Mouse (Mus musculus): Measurements from ENCODE around the gene Stx3. TPM values are rescaled to one million over a fixed set of nuclear protein-coding genes. Genes with fewer than 3 reads are reported as not detected.

Stx3 gene
- polyA plus RNA-seq, 1 experiment from 2014 or later: 11.2 TPM

Other genes starting within 250 kb of the Stx3 start
- gene Ms4a6d, start 214.6 kb downstream of the Stx3 start, polyA plus RNA-seq (2015; fragmentation: Nextera tagmentation; extraction: Ambion mirVana): 2.8 and 4.0 TPM in 2 replicates
- gene Ms4a2, start 195.7 kb downstream of the Stx3 start, polyA plus RNA-seq (2015; fragmentation: Nextera tagmentation; extraction: Ambion mirVana): 0.32 and 0.49 TPM in 2 replicates
- 0.28 TPM in 1 of 2 replicates, not detected in the other for gene Ms4a3, start 178.6 kb downstream of the Stx3 start, polyA plus RNA-seq (2015; fragmentation: Nextera tagmentation; extraction: Ambion mirVana)
- not detected in 2 replicates for gene Oosp2, start 158.8 kb downstream of the Stx3 start, polyA plus RNA-seq (2015; fragmentation: Nextera tagmentation; extraction: Ambion mirVana)
- not detected in 2 replicates for gene Oosp1, start 128.3 kb downstream of the Stx3 start, polyA plus RNA-seq (2015; fragmentation: Nextera tagmentation; extraction: Ambion mirVana)
- gene Oosp3, start 122.3 kb downstream of the Stx3 start, polyA plus RNA-seq (2015; fragmentation: Nextera tagmentation; extraction: Ambion mirVana): not detected in 2 replicates
- not detected in 2 replicates for gene Gif, start 71.8 kb downstream of the Stx3 start, polyA plus RNA-seq (2015; fragmentation: Nextera tagmentation; extraction: Ambion mirVana)
- gene Mrpl16, start 49.0 kb downstream of the Stx3 start, polyA plus RNA-seq (2015; fragmentation: Nextera tagmentation; extraction: Ambion mirVana): 45.9 and 49.4 TPM in 2 replicates
- gene Olfr1417, start 19.8 kb upstream of the Stx3 start, polyA plus RNA-seq (2015; fragmentation: Nextera tagmentation; extraction: Ambion mirVana): not detected in 2 replicates
- not detected in 2 replicates for gene Olfr1418, start 41.7 kb upstream of the Stx3 start, polyA plus RNA-seq (2015; fragmentation: Nextera tagmentation; extraction: Ambion mirVana)
- not detected in 2 replicates for gene Olfr1419, start 55.7 kb upstream of the Stx3 start, polyA plus RNA-seq (2015; fragmentation: Nextera tagmentation; extraction: Ambion mirVana)
- 0.37 TPM in 1 of 2 replicates, not detected in the other for gene Olfr1420, start 67.2 kb upstream of the Stx3 start, polyA plus RNA-seq (2015; fragmentation: Nextera tagmentation; extraction: Ambion mirVana)
- 18.9 and 20.5 TPM in 2 replicates for gene Patl1, start 93.0 kb upstream of the Stx3 start, polyA plus RNA-seq (2015; fragmentation: Nextera tagmentation; extraction: Ambion mirVana)
- gene Osbp, start 146.5 kb upstream of the Stx3 start, polyA plus RNA-seq (2015; fragmentation: Nextera tagmentation; extraction: Ambion mirVana): 5.0 and 7.0 TPM in 2 replicates
- not detected in 2 replicates for gene Olfr1423, start 221.9 kb upstream of the Stx3 start, polyA plus RNA-seq (2015; fragmentation: Nextera tagmentation; extraction: Ambion mirVana)
- not detected in 2 replicates for gene Olfr1424, start 243.3 kb upstream of the Stx3 start, polyA plus RNA-seq (2015; fragmentation: Nextera tagmentation; extraction: Ambion mirVana)

Measured in embryonic facial prominence, embryonic 13.5 days (tissue).